Mouse (Mus musculus) embryo, embryonic 10.5 days (tissue): Measurements from ENCODE around the gene Fam189a1.

ENCODE experiments used
- DNase-seq: peaks from one replicate; pipeline ENCODE4 v3.0.0-alpha.2; 2015; ENCODE audit warnings: low spot score

The Fam189a1 gene

GRCm38 (mm10) chr7:64950771-64951099, 205.6 kb downstream of the Fam189a1 start:
- DNase-seq: no peak

- DNase-seq: peak; percentile 72
Measured at GRCm38 (mm10) chr7:64949910-64950770, 206.2 kb downstream of the Fam189a1 start.

DNA sequence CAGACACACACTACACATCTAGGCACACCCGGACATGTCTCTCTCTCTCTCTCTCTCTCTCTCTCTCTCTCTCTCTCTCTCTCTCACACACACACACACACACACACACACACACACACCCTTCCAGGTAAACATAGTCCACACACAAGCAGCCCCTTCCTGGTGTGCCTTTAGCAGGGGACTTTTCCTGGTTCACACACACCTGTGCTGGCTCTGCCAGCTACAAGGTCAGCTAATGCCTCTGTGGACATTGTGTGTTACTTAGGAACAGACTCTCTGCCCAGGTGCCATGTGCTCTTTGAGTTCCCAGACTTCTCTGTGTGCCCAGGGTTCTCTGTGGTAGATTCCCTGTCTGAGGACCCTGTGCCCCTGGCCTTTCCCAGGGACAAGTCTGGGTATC, 206.9 kb downstream of the Fam189a1 start:
- no peak for DNase-seq

DNA sequence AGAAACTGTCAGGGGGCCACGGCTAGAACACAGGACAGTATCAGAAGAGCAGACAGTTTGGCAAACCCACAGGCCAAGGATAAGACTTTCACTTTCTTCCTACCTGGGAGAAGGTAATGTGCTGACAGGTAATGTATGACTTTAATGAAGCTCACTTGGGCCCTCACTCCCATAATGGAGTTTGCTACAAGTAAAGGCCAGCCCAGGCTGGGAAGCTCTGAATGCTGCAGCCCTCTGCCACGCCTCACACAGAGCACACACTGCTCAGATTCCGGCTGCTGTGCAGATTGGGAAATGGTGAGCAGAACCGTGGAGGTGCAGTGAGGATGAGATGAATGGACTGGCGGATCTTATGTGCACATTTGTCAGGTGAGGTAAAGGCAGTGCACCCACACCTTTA, 211.7 kb downstream of the Fam189a1 start:
- no peak for DNase-seq

- no peak for DNase-seq
Measured at GRCm38 (mm10) chr7:64944175-64944574, 212.2 kb downstream of the Fam189a1 start.

DNA sequence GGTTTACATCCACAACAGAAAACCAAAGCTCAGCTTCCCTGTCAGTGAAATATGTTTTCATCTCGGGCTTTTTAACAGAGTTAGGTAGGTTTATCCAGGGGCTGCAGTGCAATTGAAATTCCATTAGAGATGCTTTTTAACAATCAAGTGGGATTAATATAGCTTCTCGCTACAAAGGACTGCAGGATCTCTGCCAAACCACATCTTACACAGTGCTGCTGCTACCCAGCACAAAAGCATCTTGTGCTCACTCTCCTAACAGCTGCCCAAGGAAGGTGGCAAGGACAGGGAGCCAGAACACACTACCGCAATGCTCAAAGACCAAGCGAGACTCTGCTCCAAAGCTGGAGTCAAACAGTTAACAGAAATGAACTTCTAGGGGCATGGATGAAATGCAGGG, 219.4 kb downstream of the Fam189a1 start:
- DNase-seq: no peak

- no peak for DNase-seq
Measured at GRCm38 (mm10) chr7:64934115-64934514, 222.3 kb downstream of the Fam189a1 start.

- no peak for DNase-seq
Measured at GRCm38 (mm10) chr7:64930980-64931379, 225.4 kb downstream of the Fam189a1 start.

DNA sequence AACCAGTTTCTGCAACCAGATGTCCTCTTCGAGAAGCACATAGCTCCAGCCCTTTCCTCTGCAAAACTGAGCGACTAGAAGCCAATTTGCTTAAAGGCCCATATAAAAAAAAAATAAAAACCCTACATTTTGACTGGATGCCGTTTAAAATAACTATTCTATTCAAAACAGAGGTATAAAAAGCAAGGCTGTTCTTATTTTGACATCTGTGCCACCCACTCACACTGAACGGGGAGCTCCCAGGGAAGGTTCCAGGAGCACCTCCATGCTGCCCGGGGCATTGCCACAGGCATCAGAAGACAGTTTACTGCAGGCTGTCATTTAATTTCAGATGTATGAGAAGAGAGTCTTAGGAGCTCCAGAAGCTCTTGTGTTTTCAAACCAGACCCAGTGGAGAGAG, 232.5 kb downstream of the Fam189a1 start:
- DNase-seq: no peak

GRCm38 (mm10) chr7:64921189-64921588, 235.2 kb downstream of the Fam189a1 start:
- no peak for DNase-seq

GRCm38 (mm10) chr7:64920735-64921134, 235.6 kb downstream of the Fam189a1 start:
- DNase-seq: no peak

DNA sequence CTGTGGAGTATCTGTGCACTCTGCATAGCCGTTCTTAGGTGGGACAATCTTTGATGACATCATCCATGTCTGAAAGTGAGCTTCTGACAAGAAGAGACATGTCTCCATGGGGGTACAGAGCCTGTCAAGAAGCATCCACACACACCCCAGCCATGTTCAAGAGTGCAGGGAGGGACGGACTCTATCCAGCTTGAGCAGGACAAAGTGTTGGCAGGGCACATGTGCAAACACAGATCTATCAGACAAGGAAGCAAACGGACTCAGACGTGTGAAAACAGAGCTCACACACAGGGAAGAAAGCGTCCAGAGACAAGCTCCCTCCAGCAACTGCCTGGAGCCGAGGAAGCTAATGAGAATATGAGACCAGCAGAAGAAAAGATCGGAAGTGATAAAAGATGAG, 239.7 kb downstream of the Fam189a1 start:
- no peak for DNase-seq

DNA sequence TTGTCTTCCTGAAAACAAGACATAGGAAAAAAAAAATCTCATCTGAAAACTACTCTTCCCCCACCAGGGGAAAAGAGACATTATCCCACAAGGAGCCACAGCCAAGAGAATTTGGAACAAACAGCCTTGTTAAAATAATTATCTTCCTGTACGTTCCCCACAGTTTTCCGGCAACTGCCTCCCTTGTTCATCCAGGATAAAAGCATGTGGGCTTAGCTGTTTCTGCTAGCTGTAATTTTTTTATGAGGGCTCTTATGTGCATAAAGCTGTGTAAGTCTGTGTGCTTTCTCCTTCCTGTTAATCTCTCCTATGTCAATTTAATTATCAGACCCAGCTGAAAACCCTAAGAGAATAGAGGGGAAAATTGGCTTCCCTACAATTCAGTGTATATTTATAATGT, 241.2 kb downstream of the Fam189a1 start:
- no peak for DNase-seq

DNA sequence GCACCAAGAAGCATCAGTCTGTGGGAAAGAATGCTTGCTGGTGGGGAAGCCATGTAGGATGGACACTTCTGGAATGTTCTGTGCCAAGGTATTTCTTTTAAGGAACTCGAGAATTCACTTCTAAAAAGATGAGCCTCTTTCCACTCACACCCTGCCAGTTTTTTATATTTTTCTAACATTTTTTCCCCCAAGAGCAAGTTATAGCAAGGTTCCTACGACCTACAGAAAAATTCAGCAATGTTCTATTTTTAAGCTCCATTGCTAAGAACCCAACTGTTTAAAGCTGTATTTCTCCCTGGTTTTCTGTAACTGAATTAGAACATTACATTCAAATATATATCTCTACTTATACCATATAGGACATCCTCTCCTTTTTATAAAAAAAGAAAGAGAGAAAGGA, 244.4 kb downstream of the Fam189a1 start:
- DNase-seq: no peak

GRCm38 (mm10) chr7:64910208-64910607, 246.2 kb downstream of the Fam189a1 start:
- no peak for DNase-seq

- DNase-seq: no peak
Measured at GRCm38 (mm10) chr7:64906955-64907354, 249.4 kb downstream of the Fam189a1 start.

GRCm38 (mm10) chr7:64905506-64905905, 250.9 kb downstream of the Fam189a1 start:
- no peak for DNase-seq

DNA sequence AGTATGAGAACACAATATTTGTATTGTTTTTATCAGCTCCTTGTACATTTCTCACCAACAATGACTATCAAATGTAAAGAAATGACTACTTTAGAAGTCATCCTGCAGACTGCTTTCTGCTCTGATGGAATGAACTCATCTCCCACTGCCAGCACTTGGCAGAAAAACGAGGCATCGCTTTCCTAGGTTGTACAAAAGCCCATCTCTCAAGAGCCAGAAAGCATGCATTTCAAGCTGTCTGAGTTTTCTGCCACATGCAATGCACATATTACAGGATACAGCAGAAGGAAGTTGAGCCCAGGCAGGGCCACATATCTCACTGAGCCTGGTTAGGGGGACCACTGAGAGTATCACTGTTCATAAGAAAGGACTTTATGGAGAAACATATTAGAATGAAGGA, 256.1 kb downstream of the Fam189a1 start:
- no peak for DNase-seq

- DNase-seq: no peak
Measured at GRCm38 (mm10) chr7:64896587-64896986, 259.8 kb downstream of the Fam189a1 start.

GRCm38 (mm10) chr7:64895685-64896101, 260.7 kb downstream of the Fam189a1 start:
- peak; percentile 20 for DNase-seq

- DNase-seq: peak; percentile 5
Measured at GRCm38 (mm10) chr7:64891139-64891538, 265.2 kb downstream of the Fam189a1 start.

- no peak for DNase-seq
Measured at GRCm38 (mm10) chr7:64889919-64890318, 266.5 kb downstream of the Fam189a1 start.

DNA sequence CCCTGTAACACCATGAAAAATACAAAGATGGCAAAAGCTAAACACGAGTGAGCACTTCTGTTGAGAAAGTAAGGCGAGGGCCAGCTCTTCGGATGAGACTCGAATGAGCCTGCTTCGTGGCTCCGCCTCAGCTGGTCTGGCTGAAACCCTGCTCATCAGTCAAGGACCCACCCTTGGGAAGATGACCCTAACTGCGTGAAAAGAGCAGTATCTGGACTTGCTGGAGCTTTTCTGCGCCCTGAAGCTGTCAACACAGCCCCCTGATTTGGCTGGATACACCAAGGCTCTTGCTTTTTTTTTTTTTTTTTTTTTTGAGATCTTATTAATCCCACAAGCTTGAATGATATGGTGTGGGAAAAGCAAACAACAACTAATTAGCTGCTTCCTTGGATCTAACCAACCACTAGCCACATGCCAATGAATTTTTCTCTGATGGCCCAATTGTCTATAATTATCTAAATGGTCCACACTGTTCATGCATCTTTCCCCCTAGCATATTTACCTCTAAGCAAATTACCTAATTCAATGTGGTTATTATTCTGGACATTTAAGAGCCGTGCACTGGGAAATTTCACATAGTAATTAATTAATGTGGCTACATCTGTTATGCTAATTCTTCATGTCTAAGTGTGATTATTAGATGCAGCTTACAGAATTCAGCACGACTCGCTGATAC, 272.0 kb downstream of the Fam189a1 start:
- no peak for DNase-seq

- DNase-seq: no peak
Measured at GRCm38 (mm10) chr7:64882243-64882642, 274.1 kb downstream of the Fam189a1 start.
